8 mouse cellular contexts compared by ENCODE assay signal in genomic region chr9:49493979-49494649, GRCm38 (mm10). TPM values are rescaled to one million over a fixed set of nuclear protein-coding genes. Genes with fewer than 3 reads are reported as not detected.
DNase-seq lines count a peak whose midpoint lies in the region; ATAC-seq and TF ChIP-seq lines count a peak whose summit lies in the region.

No protein-coding gene starts in this region.

- no peak overlapping the region for H3K4me2 ChIP-seq in limb, embryonic 14.5 days (replicated peaks; ENCODE audit: low read depth, low read length, severe bottlenecking)

- no peaks in the 10 kb centered on the region for H3K9me3 ChIP-seq in limb, embryonic 14.5 days (ENCODE audit: control insufficient read depth, low read length)

- H3K79me2 ChIP-seq in C2C12 (ENCODE audit: control insufficient read depth, insufficient read depth), result no peaks in the 10 kb centered on the region
- no peaks in the 10 kb centered on the region for H3K79me2 ChIP-seq in heart, adult 2 months (replicated peaks; ENCODE audit: control insufficient read depth, insufficient read depth, low read length)

- no peaks in the 10 kb centered on the region for H3K27me3 ChIP-seq in C2C12 (ENCODE audit: control insufficient read depth, insufficient read depth, insufficient read length)
- no peaks in the 10 kb centered on the region for H3K27me3 ChIP-seq in heart, adult 2 months (ENCODE audit: control insufficient read depth, insufficient read depth, low read length)
- no peaks in the 10 kb centered on the region for H3K27me3 ChIP-seq in kidney, adult 2 months (replicated peaks; ENCODE audit: control insufficient read depth, insufficient read depth, low read length)
- no peaks in the 10 kb centered on the region for H3K27me3 ChIP-seq in limb, embryonic 14.5 days (ENCODE audit: control insufficient read depth, insufficient read depth, low read length)
- no peaks in the 10 kb centered on the region for H3K27me3 ChIP-seq in thymus, adult 2 months (ENCODE audit: control insufficient read depth, insufficient read depth, low read length)

- WGBS in heart, adult 2 months, result 2% methylated on average over 4 of the region's 4 CpGs
- 4% methylated on average over 4 of the region's 4 CpGs for WGBS in kidney, adult 2 months
- 2% methylated on average over 4 of the region's 4 CpGs for WGBS in limb, embryonic 14.5 days
- 14% methylated on average over 4 of the region's 4 CpGs for WGBS in thymus, adult 2 months

- intact Hi-C loops in heart, adult 2 months (cut with DNase I), result loop anchor here (2.0 to 5.0 kb wide), 4 partner anchors 123 to 1038 kb away; no protein-coding TSS in a partner anchor

- no peaks in the 10 kb centered on the region for H3K79me3 ChIP-seq in C2C12 (ENCODE audit: low read depth)

- TF ChIP-seq EP300 in heart, adult 2 months (IDR thresholded peaks at IDR 0.05; ENCODE audit: insufficient read depth, low read depth, low read length), result peak; percentile 92

- peak; percentile 71 for TF ChIP-seq CTCF in C2C12 (IDR thresholded peaks at IDR 0.05; ENCODE audit: control insufficient read depth, insufficient read depth, insufficient read length)
- peak; percentile 99 for TF ChIP-seq CTCF in heart, adult 2 months (IDR thresholded peaks at IDR 0.05)
- TF ChIP-seq CTCF in kidney, adult 2 months (conservative IDR thresholded peaks at IDR 0.05; ENCODE audit: insufficient read depth, insufficient read length, low read depth, low read length), result peak; percentile 91
- TF ChIP-seq CTCF in thymus, adult 2 months (IDR thresholded peaks at IDR 0.05; ENCODE audit: borderline replicate concordance, control insufficient read depth, extremely low read depth, insufficient read depth, low read length, poor library complexity), result peak; percentile 39; the same call in 1 of the 2 replicates

- no peak overlapping the region for H3ac ChIP-seq in C2C12 (ENCODE audit: control insufficient read depth, insufficient read length, low read depth)

- H3K36me3 ChIP-seq in C2C12 (ENCODE audit: control insufficient read depth, insufficient read depth), result no peaks in the 10 kb centered on the region
- no peaks in the 10 kb centered on the region for H3K36me3 ChIP-seq in heart, adult 2 months (ENCODE audit: control insufficient read depth, insufficient read depth, low read length)
- H3K36me3 ChIP-seq in kidney, adult 2 months (ENCODE audit: control insufficient read depth, insufficient read depth, low read length), result no peaks in the 10 kb centered on the region
- no peaks in the 10 kb centered on the region for H3K36me3 ChIP-seq in limb, embryonic 14.5 days (ENCODE audit: control insufficient read depth, insufficient read depth, low read length)
- H3K36me3 ChIP-seq in thymus, adult 2 months (ENCODE audit: control insufficient read depth, insufficient read depth, low read length), result no peaks in the 10 kb centered on the region

- peak; percentile 61 for DNase-seq in adrenal gland, adult 2 months
- peak; percentile 73 for DNase-seq in embryo, embryonic 9.5 days (ENCODE audit: extremely low spot score)
- DNase-seq in heart, adult 2 months, result peak; percentile 51 to 57
- peak; percentile 76 for DNase-seq in kidney, adult 2 months
- DNase-seq in limb, embryonic 14.5 days (ENCODE audit: low spot score), result peak; percentile 93
- DNase-seq in thymus, adult 2 months, result peak; percentile 51

- H3K27ac ChIP-seq in heart, adult 2 months, result no peak overlapping the region
- H3K27ac ChIP-seq in kidney, adult 2 months (ENCODE audit: insufficient read depth, low read depth, low read length), result no peak overlapping the region
- no peak overlapping the region for H3K27ac ChIP-seq in limb, embryonic 14.5 days (replicated peaks; ENCODE audit: low read depth, low read length)
- no peak overlapping the region for H3K27ac ChIP-seq in thymus, adult 2 months (ENCODE audit: control insufficient read depth, insufficient read depth, low read length)

- H3K4me1 ChIP-seq in heart, adult 2 months (ENCODE audit: control insufficient read depth, insufficient read depth, low read length), result no peaks in the 10 kb centered on the region; the same call in 1 of the 2 replicates
- H3K4me1 ChIP-seq in kidney, adult 2 months (ENCODE audit: control insufficient read depth, insufficient read depth, low read length), result no peaks in the 10 kb centered on the region
- 0 out of 2 replicates have a peak, but pooled peaks cover 2% of the 10 kb centered on the region for H3K4me1 ChIP-seq in limb, embryonic 14.5 days (ENCODE audit: control insufficient read depth, insufficient read depth, low read length)
- peaks cover 13% of the 10 kb centered on the region for H3K4me1 ChIP-seq in thymus, adult 2 months (replicated peaks; ENCODE audit: control insufficient read depth, insufficient read depth, low read length)

- peak; percentile 73; the same call in 1 of the 2 replicates for ATAC-seq in limb, embryonic 14.5 days (ENCODE audit: low FRiP score, low read depth)
- peak; percentile 58; the same call in 1 of the 2 replicates for ATAC-seq in monocyte, adult 5-6 weeks (replicated peaks; ENCODE audit: insufficient number of reproducible peaks, low FRiP score, low TSS enrichment, poor library complexity, severe bottlenecking)

- H3K9ac ChIP-seq in heart, adult 2 months (ENCODE audit: low read depth, low read length), result peak overlapping the region; percentile 11; the same call in 1 of the 2 replicates
- no peak overlapping the region for H3K9ac ChIP-seq in limb, embryonic 14.5 days (ENCODE audit: low read depth, low read length, severe bottlenecking)

- no peak for TF ChIP-seq POLR2A in heart, adult 2 months (IDR thresholded peaks at IDR 0.05; ENCODE audit: insufficient read depth, low read depth, low read length)
- no peak for TF ChIP-seq POLR2A in kidney, adult 2 months (IDR thresholded peaks at IDR 0.05; ENCODE audit: low read depth, low read length)
- TF ChIP-seq POLR2A in limb, embryonic 14.5 days (IDR thresholded peaks at IDR 0.05; ENCODE audit: borderline replicate concordance, extremely low read depth, insufficient read depth, insufficient read length), result no peak
- no peak for TF ChIP-seq POLR2A in thymus, adult 2 months (IDR thresholded peaks at IDR 0.05; ENCODE audit: control insufficient read depth, extremely low read depth, insufficient read depth, low read length, poor library complexity)

- H3K4me3 ChIP-seq in C2C12 (ENCODE audit: insufficient read depth, poor library complexity, severe bottlenecking), result no peak overlapping the region
- no peak overlapping the region for H3K4me3 ChIP-seq in heart, adult 2 months
- H3K4me3 ChIP-seq in kidney, adult 2 months (ENCODE audit: insufficient read depth, low read depth, low read length), result no peak overlapping the region
- no peak overlapping the region for H3K4me3 ChIP-seq in limb, embryonic 14.5 days (replicated peaks; ENCODE audit: low read length)
- H3K4me3 ChIP-seq in thymus, adult 2 months (ENCODE audit: control insufficient read depth, insufficient read depth, low read length), result no peak overlapping the region

TF ChIP-seq in C2C12, 6 proteins besides CTCF, POLR2A, EP300 and RAD21:
- TF ChIP-seq MAX (IDR thresholded peaks at IDR 0.05) (no peak), MYOD1 (IDR thresholded peaks at IDR 0.05; ENCODE audit: control insufficient read depth, insufficient read length, low read depth) (no peak), MYOG (IDR thresholded peaks at IDR 0.05; ENCODE audit: control insufficient read depth, extremely low read depth, insufficient read length) (no peak), FOSL1 (IDR thresholded peaks at IDR 0.05; ENCODE audit: insufficient read depth, low read length, poor library complexity, severe bottlenecking) (no peak), CEBPB (IDR thresholded peaks at IDR 0.05; ENCODE audit: low read depth) (no peak), USF1 (IDR thresholded peaks at IDR 0.05; ENCODE audit: low read depth) (no peak)

RNA-seq across cellular contexts. Expression of gene Ttc12, which starts 8.1 kb away (rescaled TPM):
- 2.4 TPM for polyA plus RNA-seq in C2C12 (2012; fragmentation: generic; extraction: Trizol)
- 10 to 100 TPM in 1 of 2 experiments, 1 to 10 TPM in 1; 7.7 to 17.8 TPM for total RNA-seq in adrenal gland, adult 2 months (2021)
- polyA plus RNA-seq in adrenal gland, adult 2 months (2012; rRNA removed), result 1.5 and 1.6 TPM in 2 replicates
- 10 to 100 TPM in 1 of 2 experiments, 1 to 10 TPM in 1; 8.9 to 10.6 TPM for total RNA-seq in heart, adult 2 months (2021)
- polyA plus RNA-seq in heart, adult 2 months (2012; rRNA removed), result 9.5 and 16.7 TPM in 2 replicates
- 3.8 and 4.1 TPM in 2 replicates for polyA plus RNA-seq in kidney, adult 2 months (2012; rRNA removed)
- polyA plus RNA-seq in limb, embryonic 14.5 days (2012; rRNA removed), result 1.8 and 2.3 TPM in 2 replicates
- 1.0 and 1.7 TPM in 2 replicates for polyA plus RNA-seq in limb, embryonic 14.5 days (2014; fragmentation: Nextera tagmentation; extraction: Ambion mirVana)
- 2.1 to 5.8 TPM (median 2.4 TPM) in 3 replicates for total RNA-seq in monocyte, adult 5-6 weeks (2017)
- polyA plus RNA-seq in thymus, adult 2 months (2012; rRNA removed), result 2.5 and 3.3 TPM in 2 replicates

Comparison
In these comparisons a context has a peak if more than half of its experiments do, and no peak if none do; other contexts are left out.
1. CTCF ChIP-seq: peak in every context shown above with its lines; median percentile 99 in heart, adult 2 months; 91 in kidney, adult 2 months; 71 in C2C12; 39 in thymus, adult 2 months.